Mouse (Mus musculus) lung, postnatal 10 days (tissue): ENCODE measurements around the gene Cacnb3.
"Not testable (repeated sequence)": the region's sequence is repeated elsewhere in the genome, so short reads cannot be mapped to it uniquely, and the experiment has no call there.

Source experiments
- DNase-seq: peaks from one replicate; pipeline ENCODE4 v3.0.0; 2021

The Cacnb3 gene

DNA sequence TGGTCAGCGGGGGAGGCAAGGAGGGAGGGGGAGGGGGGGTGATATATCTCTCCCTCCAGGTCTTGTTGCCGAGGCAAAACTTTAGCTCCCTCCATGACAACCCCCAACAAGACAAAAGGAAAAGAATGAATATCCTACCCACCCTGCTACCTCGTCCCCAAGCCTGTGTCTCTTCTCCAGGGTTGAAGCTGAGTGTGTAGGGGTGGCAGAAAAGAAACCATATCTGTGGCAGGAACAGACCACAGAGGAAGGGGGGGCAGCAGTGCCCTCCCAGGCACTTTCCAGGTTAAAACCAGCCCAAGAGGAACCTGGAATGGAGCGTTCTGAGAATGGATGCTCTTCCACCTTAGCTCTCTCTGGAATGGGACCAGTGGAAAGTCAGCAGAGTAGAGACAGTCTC is at the start of gene Cacnb3:
TSS of gene Cacnb3 (plus strand) at position 301 of the 400 bp plus-strand sequence.
- DNase-seq = no peak

- DNase-seq = no peak
Measured at GRCm38 (mm10) chr15:98582410-98582809, 48.2 kb upstream of the Cacnb3 start.

- DNase-seq = no peak
Measured at GRCm38 (mm10) chr15:98582996-98583395, 47.6 kb upstream of the Cacnb3 start.

- DNase-seq = no peak
Measured at GRCm38 (mm10) chr15:98585421-98585820, 45.2 kb upstream of the Cacnb3 start.

GRCm38 (mm10) chr15:98586141-98586540 is 44.5 kb upstream of the Cacnb3 start:
- DNase-seq = not testable (repeated sequence)

DNA sequence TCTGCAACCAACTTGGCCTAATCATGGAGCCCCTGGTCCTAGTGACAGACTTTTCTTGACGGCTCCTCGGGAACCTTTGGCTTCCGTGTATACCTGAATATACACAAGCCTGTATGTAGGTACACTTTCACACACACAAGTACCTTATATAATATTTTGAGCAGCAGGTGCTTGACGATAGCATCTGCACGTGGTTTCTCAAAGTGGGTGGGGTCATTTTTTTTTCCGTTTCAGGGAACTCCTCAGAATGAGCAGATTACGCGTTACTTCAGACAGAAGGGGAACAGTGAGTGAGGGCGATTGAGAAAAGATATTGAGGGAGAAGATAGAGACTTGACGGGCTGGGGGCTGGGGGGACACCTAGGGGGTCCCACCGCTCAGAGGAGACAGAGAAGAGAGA is 42.9 kb upstream of the Cacnb3 start:
- no peak for DNase-seq

GRCm38 (mm10) chr15:98589640-98590336 is 40.9 kb upstream of the Cacnb3 start:
- no peak for DNase-seq

- no peak for DNase-seq
Measured at GRCm38 (mm10) chr15:98591396-98591795, 39.2 kb upstream of the Cacnb3 start.

- no peak for DNase-seq
Measured at GRCm38 (mm10) chr15:98594193-98594592, 36.4 kb upstream of the Cacnb3 start.

GRCm38 (mm10) chr15:98595049-98595448 is 35.6 kb upstream of the Cacnb3 start:
- DNase-seq = no peak

GRCm38 (mm10) chr15:98596609-98597008 is 34.0 kb upstream of the Cacnb3 start:
- no peak for DNase-seq

DNA sequence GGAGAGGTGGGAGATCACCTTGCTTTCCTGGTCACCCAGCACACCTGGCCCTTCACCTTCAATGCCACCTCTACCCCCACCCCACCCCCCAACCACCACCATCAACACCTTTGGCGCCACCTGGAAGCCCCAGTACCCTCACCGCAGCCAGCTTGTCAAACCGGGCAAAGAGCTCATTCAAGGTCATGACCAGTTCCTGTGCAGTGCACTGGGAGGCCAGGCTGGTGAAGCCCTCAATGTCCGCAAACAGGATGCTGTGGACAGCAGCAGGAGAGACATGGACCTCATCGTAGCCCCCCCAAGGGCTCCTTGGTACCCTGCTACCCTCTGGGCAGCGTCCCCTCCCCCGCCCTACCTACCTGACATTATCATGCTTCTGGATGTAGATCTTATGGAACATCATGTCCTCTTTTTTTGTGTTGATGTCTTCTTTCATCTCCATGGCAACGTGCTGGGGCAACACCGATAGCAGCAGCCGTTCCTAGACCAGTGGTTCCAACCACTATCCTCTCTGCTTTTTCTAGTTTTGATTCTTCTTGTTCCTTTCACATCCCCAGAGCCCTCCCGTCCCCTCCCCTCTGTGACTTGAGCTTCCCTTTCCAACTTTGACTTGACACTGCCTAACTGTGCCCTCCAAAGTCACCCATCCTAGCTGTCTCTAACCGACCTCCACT is 30.5 kb upstream of the Cacnb3 start:
- no peak for DNase-seq

GRCm38 (mm10) chr15:98601832-98602190 is 28.8 kb upstream of the Cacnb3 start:
- no peak for DNase-seq

- DNase-seq = peak; percentile 66
Measured at GRCm38 (mm10) chr15:98602191-98602881, 28.3 kb upstream of the Cacnb3 start.

GRCm38 (mm10) chr15:98602921-98603458 is 27.6 kb upstream of the Cacnb3 start:
- DNase-seq = no peak

GRCm38 (mm10) chr15:98604041-98604575 is 26.5 kb upstream of the Cacnb3 start:
- DNase-seq = no peak

DNA sequence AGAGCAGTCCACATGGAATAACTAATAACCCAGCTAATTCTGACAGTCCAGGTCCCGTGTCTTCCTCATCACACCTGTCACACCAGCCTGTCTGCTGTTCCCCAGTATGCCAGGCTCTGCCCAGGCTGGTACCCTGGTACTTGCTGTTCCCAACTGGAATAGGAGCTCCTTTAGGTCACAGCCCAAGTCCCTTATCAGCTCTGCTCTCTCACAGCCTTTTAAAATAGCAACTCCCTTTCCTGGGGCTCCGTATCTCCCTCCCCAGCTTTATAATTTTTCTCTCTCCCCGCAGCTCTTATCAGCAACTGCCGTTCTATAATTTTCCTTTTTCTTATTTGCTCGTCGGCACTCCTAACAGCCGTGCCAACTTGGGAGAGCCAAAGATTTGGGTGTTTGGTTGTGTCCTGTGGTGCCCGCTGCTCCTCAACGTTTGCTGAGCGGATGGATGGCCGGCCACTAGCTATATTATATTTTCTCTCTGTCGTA is 24.5 kb upstream of the Cacnb3 start:
- DNase-seq = no peak

DNA sequence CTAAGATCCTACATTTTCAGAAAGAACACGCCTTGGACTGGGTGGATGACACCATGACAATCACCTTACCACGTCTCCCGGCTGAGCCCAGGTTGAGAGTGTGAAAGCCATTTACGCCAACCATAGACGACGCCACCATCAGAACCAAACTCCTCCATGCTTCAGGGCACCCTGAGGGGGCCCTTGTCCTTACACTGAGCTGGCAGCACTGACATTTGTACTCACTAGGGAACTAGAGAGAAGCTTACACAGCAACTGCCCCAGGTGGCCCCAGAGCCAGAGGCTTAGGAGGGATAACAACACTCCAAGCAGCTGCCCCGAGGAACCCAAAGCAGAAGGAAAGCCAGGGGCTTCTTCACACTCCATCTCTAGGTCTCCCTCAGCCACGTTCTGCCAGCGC is 23.9 kb upstream of the Cacnb3 start:
- DNase-seq = no peak

DNA sequence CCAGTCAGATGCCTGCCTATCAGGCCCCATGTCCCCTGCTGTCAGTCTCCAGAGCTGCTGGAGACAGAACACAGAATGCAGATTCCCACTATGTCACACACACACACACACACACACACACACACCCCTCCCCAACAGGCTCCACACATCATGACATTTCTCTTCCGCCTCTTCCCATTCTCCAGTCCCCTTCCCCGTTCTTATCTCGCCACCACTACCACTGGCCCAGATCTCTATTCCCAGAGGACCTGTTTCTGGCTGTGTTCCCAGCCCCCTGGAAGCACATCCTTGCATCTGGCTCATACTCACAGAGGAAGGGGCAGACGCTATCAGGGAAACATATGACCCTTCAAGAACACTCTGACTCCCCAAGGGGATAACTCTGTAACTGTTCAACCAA is 23.1 kb upstream of the Cacnb3 start:
- DNase-seq = peak; percentile 62

DNA sequence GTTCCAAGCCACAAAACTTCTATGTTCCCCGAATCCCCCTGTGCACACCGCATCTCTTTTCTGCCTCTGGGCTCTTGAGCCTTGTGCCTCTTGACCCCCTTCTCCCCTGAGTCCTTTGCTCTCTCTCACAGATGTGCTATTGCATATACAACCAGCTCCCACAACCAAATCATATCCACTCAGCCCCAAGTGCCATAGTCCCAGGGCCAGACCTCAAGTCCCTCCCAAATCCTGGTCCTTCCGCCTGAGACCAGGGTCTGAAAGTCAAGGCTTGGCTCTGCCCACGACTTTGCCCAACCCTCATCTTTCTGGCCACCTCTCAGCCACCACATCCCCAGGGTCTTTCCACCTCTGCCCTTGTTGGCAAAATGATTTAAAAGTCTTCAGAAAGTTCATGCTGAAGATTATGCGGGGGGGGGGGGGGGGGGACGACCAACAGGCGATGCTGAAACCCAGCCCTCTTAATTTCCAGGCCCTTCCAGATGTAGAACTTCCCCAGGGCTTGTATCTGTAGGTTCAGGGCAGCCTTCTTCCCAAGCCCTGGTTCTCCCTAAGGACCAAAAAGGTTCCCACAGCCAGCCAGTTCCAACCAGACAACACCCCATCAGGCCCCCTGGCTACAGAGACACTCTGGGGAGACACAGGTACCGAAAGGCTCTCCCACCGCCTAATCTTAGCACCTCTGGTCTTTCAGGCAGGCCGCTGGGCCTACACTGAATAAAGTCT is 22.4 kb upstream of the Cacnb3 start:
- DNase-seq = peak; percentile 22

- peak; percentile 45 for DNase-seq
Measured at GRCm38 (mm10) chr15:98608784-98609250, 21.8 kb upstream of the Cacnb3 start.

- peak; percentile 93 for DNase-seq
Measured at GRCm38 (mm10) chr15:98609331-98610130, 21.1 kb upstream of the Cacnb3 start, which contains the start of gene Adcy6. Gene Adcy6, minus strand, starts transcription at chr15:98610076.
